Mouse (Mus musculus): Measurements from ENCODE around the gene Gm5089. TPM values are rescaled to one million over a fixed set of nuclear protein-coding genes. Genes with fewer than 3 reads are reported as not detected.

Gene Gm5089
- polyA plus RNA-seq, 1 experiment = not detected

- TF ChIP-seq POLR2A (IDR thresholded peaks at IDR 0.05; ENCODE audit: control insufficient read depth, low read depth, low read length) (no peak), CTCF (IDR thresholded peaks at IDR 0.05; ENCODE audit: control insufficient read depth, insufficient read depth, insufficient replicate concordance, low read depth, low read length) (no peak)
- Histone ChIP-seq H3K4me3 (ENCODE audit: control insufficient read depth, low read depth, low read length) (no peak overlapping the region), H3K27me3 (ENCODE audit: control insufficient read depth, insufficient read depth, low read length) (peaks cover 9% of the 10 kb centered on the region), H3K4me1 (ENCODE audit: control insufficient read depth, insufficient read depth, low read length) (peaks cover 3% of the 10 kb centered on the region; the same call in 1 of the 2 replicates), H3K27ac (ENCODE audit: control insufficient read depth, insufficient read depth, low read depth, low read length) (no peak overlapping the region), H3K36me3 (ENCODE audit: control insufficient read depth, insufficient read depth, low read length) (no peaks in the 10 kb centered on the region)
Measured at GRCm38 (mm10) chr14:122482081-122483023, 31.4 kb upstream of the Gm5089 start.

- TF ChIP-seq CTCF (IDR thresholded peaks at IDR 0.05; ENCODE audit: control insufficient read depth, insufficient read depth, insufficient replicate concordance, low read depth, low read length) (no peak), POLR2A (IDR thresholded peaks at IDR 0.05; ENCODE audit: control insufficient read depth, low read depth, low read length) (no peak)
- no peak overlapping the region for H3K4me3 ChIP-seq (ENCODE audit: control insufficient read depth, low read depth, low read length)
- H3K4me1 ChIP-seq (ENCODE audit: control insufficient read depth, insufficient read depth, low read length) = peaks cover 5% of the 10 kb centered on the region; the same call in 1 of the 2 replicates
- no peak overlapping the region for H3K27ac ChIP-seq (ENCODE audit: control insufficient read depth, insufficient read depth, low read depth, low read length)
- H3K36me3 ChIP-seq (ENCODE audit: control insufficient read depth, insufficient read depth, low read length) = no peaks in the 10 kb centered on the region
- H3K27me3 ChIP-seq (ENCODE audit: control insufficient read depth, insufficient read depth, low read length) = peaks cover 9% of the 10 kb centered on the region
Measured at GRCm38 (mm10) chr14:122481181-122481580, 30.3 kb upstream of the Gm5089 start.

GRCm38 (mm10) chr14:122480355-122480754 lies 29.4 kb upstream of the Gm5089 start:
- Histone ChIP-seq H3K27ac (ENCODE audit: control insufficient read depth, insufficient read depth, low read depth, low read length) (no peak overlapping the region), H3K4me1 (ENCODE audit: control insufficient read depth, insufficient read depth, low read length) (peaks cover 11% of the 10 kb centered on the region), H3K27me3 (ENCODE audit: control insufficient read depth, insufficient read depth, low read length) (peaks cover 6% of the 10 kb centered on the region), H3K4me3 (ENCODE audit: control insufficient read depth, low read depth, low read length) (no peak overlapping the region), H3K36me3 (ENCODE audit: control insufficient read depth, insufficient read depth, low read length) (no peaks in the 10 kb centered on the region)
- TF ChIP-seq CTCF (IDR thresholded peaks at IDR 0.05; ENCODE audit: control insufficient read depth, insufficient read depth, insufficient replicate concordance, low read depth, low read length) = no peak
- TF ChIP-seq POLR2A (IDR thresholded peaks at IDR 0.05; ENCODE audit: control insufficient read depth, low read depth, low read length) = no peak

- no peak for TF ChIP-seq CTCF (IDR thresholded peaks at IDR 0.05; ENCODE audit: control insufficient read depth, insufficient read depth, insufficient replicate concordance, low read depth, low read length)
- TF ChIP-seq POLR2A (IDR thresholded peaks at IDR 0.05; ENCODE audit: control insufficient read depth, low read depth, low read length) = no peak
- peaks cover 12% of the 10 kb centered on the region for H3K4me1 ChIP-seq (ENCODE audit: control insufficient read depth, insufficient read depth, low read length)
- H3K4me3 ChIP-seq (ENCODE audit: control insufficient read depth, low read depth, low read length) = no peak overlapping the region
- H3K36me3 ChIP-seq (ENCODE audit: control insufficient read depth, insufficient read depth, low read length) = no peaks in the 10 kb centered on the region
- H3K27ac ChIP-seq (ENCODE audit: control insufficient read depth, insufficient read depth, low read depth, low read length) = no peak overlapping the region
- H3K27me3 ChIP-seq (ENCODE audit: control insufficient read depth, insufficient read depth, low read length) = peaks cover 6% of the 10 kb centered on the region
Measured at GRCm38 (mm10) chr14:122479461-122480109, 28.7 kb upstream of the Gm5089 start.

GRCm38 (mm10) chr14:122478574-122479011 lies 27.7 kb upstream of the Gm5089 start:
- Histone ChIP-seq H3K27ac (ENCODE audit: control insufficient read depth, insufficient read depth, low read depth, low read length) (no peak overlapping the region), H3K27me3 (ENCODE audit: control insufficient read depth, insufficient read depth, low read length) (peaks cover 6% of the 10 kb centered on the region), H3K4me3 (ENCODE audit: control insufficient read depth, low read depth, low read length) (no peak overlapping the region), H3K4me1 (ENCODE audit: control insufficient read depth, insufficient read depth, low read length) (peaks cover 12% of the 10 kb centered on the region), H3K36me3 (ENCODE audit: control insufficient read depth, insufficient read depth, low read length) (no peaks in the 10 kb centered on the region)
- TF ChIP-seq POLR2A (IDR thresholded peaks at IDR 0.05; ENCODE audit: control insufficient read depth, low read depth, low read length) (no peak), CTCF (IDR thresholded peaks at IDR 0.05; ENCODE audit: control insufficient read depth, insufficient read depth, insufficient replicate concordance, low read depth, low read length) (no peak)

GRCm38 (mm10) chr14:122477971-122478573 lies 27.2 kb upstream of the Gm5089 start:
- Histone ChIP-seq H3K27me3 (ENCODE audit: control insufficient read depth, insufficient read depth, low read length) (peaks cover 6% of the 10 kb centered on the region; the same call in 1 of the 2 replicates), H3K27ac (ENCODE audit: control insufficient read depth, insufficient read depth, low read depth, low read length) (no peak overlapping the region), H3K4me1 (ENCODE audit: control insufficient read depth, insufficient read depth, low read length) (peaks cover 12% of the 10 kb centered on the region), H3K36me3 (ENCODE audit: control insufficient read depth, insufficient read depth, low read length) (no peaks in the 10 kb centered on the region), H3K4me3 (ENCODE audit: control insufficient read depth, low read depth, low read length) (no peak overlapping the region)
- TF ChIP-seq CTCF (IDR thresholded peaks at IDR 0.05; ENCODE audit: control insufficient read depth, insufficient read depth, insufficient replicate concordance, low read depth, low read length) = no peak
- TF ChIP-seq POLR2A (IDR thresholded peaks at IDR 0.05; ENCODE audit: control insufficient read depth, low read depth, low read length) = no peak

- H3K4me1 ChIP-seq (ENCODE audit: control insufficient read depth, insufficient read depth, low read length) = peaks cover 12% of the 10 kb centered on the region
Measured at GRCm38 (mm10) chr14:122477261-122477671, 26.4 kb upstream of the Gm5089 start.

More at GRCm38 (mm10) chr14:122477261-122477671, 26.4 kb upstream of the Gm5089 start:
- Histone ChIP-seq H3K27me3 (ENCODE audit: control insufficient read depth, insufficient read depth, low read length) (peaks cover 9% of the 10 kb centered on the region), H3K4me3 (ENCODE audit: control insufficient read depth, low read depth, low read length) (no peak overlapping the region), H3K27ac (ENCODE audit: control insufficient read depth, insufficient read depth, low read depth, low read length) (no peak overlapping the region), H3K36me3 (ENCODE audit: control insufficient read depth, insufficient read depth, low read length) (no peaks in the 10 kb centered on the region)
- TF ChIP-seq POLR2A (IDR thresholded peaks at IDR 0.05; ENCODE audit: control insufficient read depth, low read depth, low read length) = no peak
